Mouse (Mus musculus) limb, embryonic 11.5 days (tissue): ENCODE results near the gene Itgb5. TPM values are rescaled to one million over a fixed set of nuclear protein-coding genes. Genes with fewer than 3 reads are reported as not detected.

Experiments used
- ATAC-seq: fragments of 200-750 bp; cut with Nextera tagmentation; 2 replicates; pipeline ENCODE4 v1.8.0; 2017; ENCODE audit warnings: low read depth; ENCODE audit not compliant: insufficient number of reproducible peaks, low FRiP score, low TSS enrichment
- DNase-seq: peaks from one replicate; pipeline ENCODE4 v3.0.0-alpha.2; 2015; ENCODE audit warnings: low spot score
- H3K27ac ChIP-seq: fragments of 300-500 bp; sonication (generic); replicated peaks from 2 replicates; pipeline ENCODE4 v1.5.1; 2014; ENCODE audit warnings: low read depth, mild to moderate bottlenecking, low read length
- H3K27me3 ChIP-seq: fragments of 300-500 bp; sonication (generic); 2 replicates; pipeline ENCODE4 v1.6.1; 2014; ENCODE audit warnings: mild to moderate bottlenecking, low read length, mixed read lengths; ENCODE audit not compliant: control insufficient read depth, insufficient read depth
- H3K36me3 ChIP-seq: fragments of 300-500 bp; sonication (generic); 2 replicates; pipeline ENCODE4 v1.6.1; 2014; ENCODE audit warnings: mild to moderate bottlenecking, low read length, moderate library complexity, mixed read lengths; ENCODE audit not compliant: control insufficient read depth, insufficient read depth
- H3K4me1 ChIP-seq: fragments of 300-500 bp; sonication (generic); 2 replicates; pipeline ENCODE4 v1.6.1; 2014; ENCODE audit warnings: low read length, mixed read lengths; ENCODE audit not compliant: control insufficient read depth, insufficient read depth
- H3K4me2 ChIP-seq: fragments of 300-500 bp; sonication (generic); 2 replicates; pipeline ENCODE4 v1.6.1; 2014; ENCODE audit warnings: low read depth, mild to moderate bottlenecking, moderate library complexity; ENCODE audit not compliant: severe bottlenecking
- H3K4me3 ChIP-seq: fragments of 300-500 bp; sonication (generic); 2 replicates; pipeline ENCODE4 v1.5.1; 2014; ENCODE audit warnings: low read depth, low read length
- H3K9ac ChIP-seq: fragments of 300-500 bp; sonication (generic); 2 replicates; pipeline ENCODE4 v1.6.1; 2014; ENCODE audit warnings: mild to moderate bottlenecking, low read length
- H3K9me3 ChIP-seq: fragments of 300-500 bp; sonication (generic); 2 replicates; pipeline ENCODE4 v1.6.1; 2016; ENCODE audit warnings: low read length; ENCODE audit not compliant: control insufficient read depth
- WGBS: fragments of 180-500 bp; shearing (Covaris S2); extraction: QIAGEN DNeasy Blood & Tissue Kit; methylation state at CpG from one replicate; pipeline ENCODE4 v1.1.7; 2014; 5-methylcytosine and 5-hydroxymethylcytosine counted together
- polyA plus RNA-seq: library from polyadenylated mRNA; unstranded; fragments of >200 nt; fragmentation: Nextera tagmentation; extraction: Ambion mirVana; gene quantifications from 2 replicates; pipeline ENCODE4 v1.2.1, GENCODE M21; 2014

Gene Itgb5
- polyA plus RNA-seq, 1 experiment from 2014 or later = 64.9 TPM

- Histone ChIP-seq H3K27ac (0 out of 2 replicates have a peak overlapping the region, but pooled peaks have one; percentile 15), H3K4me1 (peaks cover 45% of the 10 kb centered on the region), H3K27me3 (no peaks in the 10 kb centered on the region), H3K9ac (no peak overlapping the region), H3K36me3 (no peaks in the 10 kb centered on the region), H3K9me3 (no peaks in the 10 kb centered on the region), H3K4me3 (no peak overlapping the region), H3K4me2 (no peak overlapping the region)
- ATAC-seq (no peak), DNase-seq (peak; percentile 45)
- 9% methylated on average over 6 of the region's 6 CpGs for WGBS
Measured at GRCm38 (mm10) chr16:33944772-33945171, 115.3 kb downstream of the Itgb5 start.

GRCm38 (mm10) chr16:33946021-33946420 is 116.6 kb downstream of the Itgb5 start:
- peaks cover 36% of the 10 kb centered on the region for H3K4me1 ChIP-seq

GRCm38 (mm10) chr16:33947664-33948571 is 118.5 kb downstream of the Itgb5 start:
- ATAC-seq = no peak
- no peak overlapping the region for H3K4me3 ChIP-seq
- DNase-seq = no peak
- no peak overlapping the region for H3K27ac ChIP-seq
- H3K4me2 ChIP-seq = no peak overlapping the region
- 83% methylated on average over 17 of the region's 17 CpGs for WGBS
- no peaks in the 10 kb centered on the region for H3K36me3 ChIP-seq
- peaks cover 20% of the 10 kb centered on the region; the same call in 1 of the 2 replicates for H3K4me1 ChIP-seq
- H3K27me3 ChIP-seq = no peaks in the 10 kb centered on the region
- no peaks in the 10 kb centered on the region for H3K9me3 ChIP-seq
- H3K9ac ChIP-seq = no peak overlapping the region

More at GRCm38 (mm10) chr16:33946021-33946420, 116.6 kb downstream of the Itgb5 start:
- H3K36me3 ChIP-seq = no peaks in the 10 kb centered on the region
- WGBS = 47% methylated on average over 7 of the region's 7 CpGs
- H3K9ac ChIP-seq = no peak overlapping the region
- no peak overlapping the region for H3K27ac ChIP-seq
- DNase-seq = no peak
- no peak for ATAC-seq
- H3K27me3 ChIP-seq = no peaks in the 10 kb centered on the region
- no peak overlapping the region for H3K4me2 ChIP-seq
- H3K9me3 ChIP-seq = no peaks in the 10 kb centered on the region
- H3K4me3 ChIP-seq = no peak overlapping the region

GRCm38 (mm10) chr16:33950386-33950785 is 120.9 kb downstream of the Itgb5 start:
- WGBS = 82% methylated on average over 6 of the region's 6 CpGs
- Histone ChIP-seq H3K4me2 (no peak overlapping the region), H3K27ac (no peak overlapping the region), H3K9me3 (no peaks in the 10 kb centered on the region), H3K27me3 (no peaks in the 10 kb centered on the region), H3K4me3 (no peak overlapping the region), H3K36me3 (peaks cover 5% of the 10 kb centered on the region; the same call in 1 of the 2 replicates), H3K9ac (no peak overlapping the region), H3K4me1 (0 out of 2 replicates have a peak, but pooled peaks cover 12% of the 10 kb centered on the region)
- DNase-seq (no peak), ATAC-seq (no peak)

GRCm38 (mm10) chr16:33950830-33951229 is 121.4 kb downstream of the Itgb5 start:
- H3K4me1 ChIP-seq = 0 out of 2 replicates have a peak, but pooled peaks cover 9% of the 10 kb centered on the region
- 29% methylated on average over 4 of the region's 4 CpGs for WGBS
- H3K9ac ChIP-seq = no peak overlapping the region
- ATAC-seq = peak; percentile 73; the same call in 1 of the 2 replicates
- H3K4me2 ChIP-seq = no peak overlapping the region
- no peak overlapping the region for H3K27ac ChIP-seq
- DNase-seq = peak; percentile 87
- H3K9me3 ChIP-seq = no peaks in the 10 kb centered on the region
- H3K4me3 ChIP-seq = no peak overlapping the region
- H3K36me3 ChIP-seq = peaks cover 10% of the 10 kb centered on the region; the same call in 1 of the 2 replicates
- H3K27me3 ChIP-seq = no peaks in the 10 kb centered on the region

GRCm38 (mm10) chr16:33953008-33953407 is 123.5 kb downstream of the Itgb5 start:
- no peak for DNase-seq
- ATAC-seq = no peak
- H3K27ac ChIP-seq = no peak overlapping the region
- H3K4me2 ChIP-seq = no peak overlapping the region
- no peaks in the 10 kb centered on the region for H3K9me3 ChIP-seq
- H3K36me3 ChIP-seq = peaks cover 22% of the 10 kb centered on the region; the same call in 1 of the 2 replicates
- H3K4me1 ChIP-seq = no peaks in the 10 kb centered on the region
- no peak overlapping the region for H3K9ac ChIP-seq
- no peak overlapping the region for H3K4me3 ChIP-seq
- WGBS = 86% methylated on average over 4 of the region's 4 CpGs
- H3K27me3 ChIP-seq = no peaks in the 10 kb centered on the region

- Histone ChIP-seq H3K4me1 (no peaks in the 10 kb centered on the region), H3K27ac (no peak overlapping the region), H3K9me3 (no peaks in the 10 kb centered on the region), H3K36me3 (peaks cover 26% of the 10 kb centered on the region; the same call in 1 of the 2 replicates), H3K27me3 (no peaks in the 10 kb centered on the region), H3K4me2 (no peak overlapping the region), H3K9ac (no peak overlapping the region), H3K4me3 (no peak overlapping the region)
- WGBS = 86% methylated on average over 1 of the region's 1 CpGs
- ATAC-seq (no peak), DNase-seq (no peak)
Measured at GRCm38 (mm10) chr16:33954793-33955192, 125.3 kb downstream of the Itgb5 start.

- ATAC-seq (no peak), DNase-seq (no peak)
- H3K27ac ChIP-seq = no peak overlapping the region
- H3K4me2 ChIP-seq = no peak overlapping the region
- H3K9ac ChIP-seq = no peak overlapping the region
- peaks cover 12% of the 10 kb centered on the region for H3K36me3 ChIP-seq
- H3K4me1 ChIP-seq = peaks cover 5% of the 10 kb centered on the region; the same call in 1 of the 2 replicates
- 93% methylated on average over 6 of the region's 6 CpGs for WGBS
- H3K27me3 ChIP-seq = no peaks in the 10 kb centered on the region
- no peaks in the 10 kb centered on the region for H3K9me3 ChIP-seq
- H3K4me3 ChIP-seq = no peak overlapping the region
Measured at GRCm38 (mm10) chr16:33963509-33963908, 134.0 kb downstream of the Itgb5 start.
